Mouse (Mus musculus): Measurements from ENCODE around the gene Eral1.

- TF ChIP-seq CTCF (IDR thresholded peaks at IDR 0.05; ENCODE audit: low read depth) (no peak), EP300 (IDR thresholded peaks at IDR 0.05; ENCODE audit: low read depth) (no peak)
Measured at GRCm38 (mm10) chr11:78086925-78087479, 6.8 kb upstream of the Eral1 start.
